Mouse (Mus musculus): ENCODE results near the gene Denr.

Denr gene

GRCm38 (mm10) chr5:123906976-123907630 lies at the start of gene Denr:
TSS of gene Denr (plus strand) at chr5:123907175.
- DNase-seq (ENCODE audit: low spot score), result peak; percentile 100

- no peak for DNase-seq (ENCODE audit: low spot score)
These were observed 48.2 kb upstream of the Denr start for GRCm38 (mm10) chr5:123858798-123859197.

GRCm38 (mm10) chr5:123862374-123863350 lies 44.3 kb upstream of the Denr start:
- no peak for DNase-seq (ENCODE audit: low spot score)

- DNase-seq (ENCODE audit: low spot score), result no peak
These were observed 43.0 kb upstream of the Denr start for GRCm38 (mm10) chr5:123863934-123864333.

GRCm38 (mm10) chr5:123865365-123865764 lies 41.6 kb upstream of the Denr start, which contains the start of gene Hcar2:
TSS of gene Hcar2 (minus strand) at chr5:123865499.
- no peak for DNase-seq (ENCODE audit: low spot score)

GRCm38 (mm10) chr5:123866457-123866856 lies 40.5 kb upstream of the Denr start:
- no peak for DNase-seq (ENCODE audit: low spot score)

GRCm38 (mm10) chr5:123869615-123870014 lies 37.4 kb upstream of the Denr start:
- DNase-seq (ENCODE audit: low spot score), result no peak

- no peak for DNase-seq (ENCODE audit: low spot score)
These were observed 32.8 kb upstream of the Denr start for GRCm38 (mm10) chr5:123874177-123874576.

GRCm38 (mm10) chr5:123878056-123878455 lies 28.9 kb upstream of the Denr start:
- DNase-seq (ENCODE audit: low spot score), result no peak

GRCm38 (mm10) chr5:123879928-123880327 lies 27.0 kb upstream of the Denr start, which contains the start of gene Hcar1:
TSS of gene Hcar1 (minus strand) at chr5:123880020.
- peak; percentile 36 for DNase-seq (ENCODE audit: low spot score)

GRCm38 (mm10) chr5:123880778-123881177 lies 26.2 kb upstream of the Denr start:
- no peak for DNase-seq (ENCODE audit: low spot score)

- no peak for DNase-seq (ENCODE audit: low spot score)
These were observed 23.1 kb upstream of the Denr start for GRCm38 (mm10) chr5:123883891-123884290.

- no peak for DNase-seq (ENCODE audit: low spot score)
These were observed 22.6 kb upstream of the Denr start for GRCm38 (mm10) chr5:123884332-123884731.

GRCm38 (mm10) chr5:123886365-123886764 lies 20.6 kb upstream of the Denr start:
- DNase-seq (ENCODE audit: low spot score), result no peak

GRCm38 (mm10) chr5:123890312-123890711 lies 16.7 kb upstream of the Denr start:
- no peak for DNase-seq (ENCODE audit: low spot score)

- no peak for DNase-seq (ENCODE audit: low spot score)
These were observed 16.0 kb upstream of the Denr start for GRCm38 (mm10) chr5:123890987-123891386.

- DNase-seq (ENCODE audit: low spot score), result peak; percentile 21
These were observed 15.3 kb upstream of the Denr start for GRCm38 (mm10) chr5:123891669-123892068.

- no peak for DNase-seq (ENCODE audit: low spot score)
These were observed 13.5 kb upstream of the Denr start for GRCm38 (mm10) chr5:123893520-123893919.

GRCm38 (mm10) chr5:123896395-123896794 lies 10.6 kb upstream of the Denr start:
- no peak for DNase-seq (ENCODE audit: low spot score)

GRCm38 (mm10) chr5:123897352-123897751 lies 9.6 kb upstream of the Denr start:
- DNase-seq (ENCODE audit: low spot score), result no peak

- DNase-seq (ENCODE audit: low spot score), result no peak
These were observed 2.8 kb upstream of the Denr start for GRCm38 (mm10) chr5:123904059-123904672.

- no peak for DNase-seq (ENCODE audit: low spot score)
These were observed 614 bp upstream of the Denr start for GRCm38 (mm10) chr5:123906146-123906975.

All from ovary, postnatal 14 days (tissue).